Mouse (Mus musculus) liver, embryonic 14.5 days (tissue): Measurements from ENCODE around the gene Psmd8.

ENCODE experiments used
- CTCF ChIP-seq: IDR thresholded peaks from 2 replicates; pipeline ENCODE4 v1.5.1; 2016; ENCODE audit warnings: antibody characterized with exemption, low read depth, control low read depth
- EP300 ChIP-seq: IDR thresholded peaks from 2 replicates; pipeline ENCODE4 v1.6.1; 2016; ENCODE audit warnings: antibody characterized with exemption, low read depth

GRCm38 (mm10) chr7:29155838-29156782, 24.4 kb downstream of the Psmd8 start, which contains the start of gene Fam98c:
- TF ChIP-seq CTCF (peak; percentile 53), EP300 (no peak)
